Mouse (Mus musculus): ENCODE measurements around the gene Dcun1d1.

The Dcun1d1 gene

GRCm38 (mm10) chr3:35925852-35926251 lies 11.4 kb downstream of the Dcun1d1 start:
- TF ChIP-seq POU5F1 (IDR thresholded peaks at IDR 0.05; ENCODE audit: borderline replicate concordance, low read length) (no peak), NANOG (IDR thresholded peaks at IDR 0.05; ENCODE audit: borderline replicate concordance, low read length) (no peak), CTCF (conservative IDR thresholded peaks at IDR 0.05; ENCODE audit: low read length) (no peak)
- Histone ChIP-seq H3K4me3 (replicated peaks; ENCODE audit: low read length) (no peak overlapping the region), H3K36me3 (ENCODE audit: insufficient read depth, low read length) (no peaks in the 10 kb centered on the region), H3K27me3 (ENCODE audit: insufficient read depth, low read length) (no peaks in the 10 kb centered on the region), H3K9me3 (ENCODE audit: low read length) (no peaks in the 10 kb centered on the region), H3K4me1 (replicated peaks; ENCODE audit: low read depth, low read length) (peaks cover 15% of the 10 kb centered on the region)

- Histone ChIP-seq H3K4me3 (replicated peaks; ENCODE audit: low read length) (no peak overlapping the region), H3K4me1 (replicated peaks; ENCODE audit: low read depth, low read length) (peaks cover 15% of the 10 kb centered on the region), H3K9me3 (ENCODE audit: low read length) (no peaks in the 10 kb centered on the region), H3K27me3 (ENCODE audit: insufficient read depth, low read length) (no peaks in the 10 kb centered on the region), H3K36me3 (ENCODE audit: insufficient read depth, low read length) (no peaks in the 10 kb centered on the region)
- TF ChIP-seq CTCF (conservative IDR thresholded peaks at IDR 0.05; ENCODE audit: low read length) (no peak), NANOG (IDR thresholded peaks at IDR 0.05; ENCODE audit: borderline replicate concordance, low read length) (no peak), POU5F1 (IDR thresholded peaks at IDR 0.05; ENCODE audit: borderline replicate concordance, low read length) (no peak)
Measured at GRCm38 (mm10) chr3:35924007-35924406, 13.2 kb downstream of the Dcun1d1 start.

GRCm38 (mm10) chr3:35923495-35923894 lies 13.8 kb downstream of the Dcun1d1 start:
- Histone ChIP-seq H3K4me1 (replicated peaks; ENCODE audit: low read depth, low read length) (peaks cover 15% of the 10 kb centered on the region), H3K4me3 (replicated peaks; ENCODE audit: low read length) (no peak overlapping the region), H3K9me3 (ENCODE audit: low read length) (no peaks in the 10 kb centered on the region), H3K27me3 (ENCODE audit: insufficient read depth, low read length) (no peaks in the 10 kb centered on the region), H3K36me3 (ENCODE audit: insufficient read depth, low read length) (peaks cover 5% of the 10 kb centered on the region; the same call in 1 of the 2 replicates)
- no peak for TF ChIP-seq NANOG (IDR thresholded peaks at IDR 0.05; ENCODE audit: borderline replicate concordance, low read length)
- TF ChIP-seq POU5F1 (IDR thresholded peaks at IDR 0.05; ENCODE audit: borderline replicate concordance, low read length) = no peak
- no peak for TF ChIP-seq CTCF (conservative IDR thresholded peaks at IDR 0.05; ENCODE audit: low read length)

GRCm38 (mm10) chr3:35922522-35922921 lies 14.7 kb downstream of the Dcun1d1 start:
- H3K9me3 ChIP-seq (ENCODE audit: low read length) = no peaks in the 10 kb centered on the region
- H3K36me3 ChIP-seq (ENCODE audit: insufficient read depth, low read length) = peaks cover 13% of the 10 kb centered on the region
- H3K27me3 ChIP-seq (ENCODE audit: insufficient read depth, low read length) = no peaks in the 10 kb centered on the region
- TF ChIP-seq POU5F1 (IDR thresholded peaks at IDR 0.05; ENCODE audit: borderline replicate concordance, low read length) = no peak
- no peak for TF ChIP-seq CTCF (conservative IDR thresholded peaks at IDR 0.05; ENCODE audit: low read length)
- no peak for TF ChIP-seq NANOG (IDR thresholded peaks at IDR 0.05; ENCODE audit: borderline replicate concordance, low read length)
- no peak overlapping the region for H3K4me3 ChIP-seq (replicated peaks; ENCODE audit: low read length)
- H3K4me1 ChIP-seq (replicated peaks; ENCODE audit: low read depth, low read length) = peaks cover 15% of the 10 kb centered on the region

- no peak overlapping the region for H3K4me3 ChIP-seq (replicated peaks; ENCODE audit: low read length)
- TF ChIP-seq CTCF (conservative IDR thresholded peaks at IDR 0.05; ENCODE audit: low read length) (no peak), POU5F1 (IDR thresholded peaks at IDR 0.05; ENCODE audit: borderline replicate concordance, low read length) (no peak), NANOG (IDR thresholded peaks at IDR 0.05; ENCODE audit: borderline replicate concordance, low read length) (no peak)
- no peaks in the 10 kb centered on the region for H3K27me3 ChIP-seq (ENCODE audit: insufficient read depth, low read length)
- H3K36me3 ChIP-seq (ENCODE audit: insufficient read depth, low read length) = peaks cover 33% of the 10 kb centered on the region
- H3K9me3 ChIP-seq (ENCODE audit: low read length) = peaks cover 10% of the 10 kb centered on the region
- no peaks in the 10 kb centered on the region for H3K4me1 ChIP-seq (replicated peaks; ENCODE audit: low read depth, low read length)
Measured at GRCm38 (mm10) chr3:35918229-35918628, 19.0 kb downstream of the Dcun1d1 start.

GRCm38 (mm10) chr3:35908982-35909680 lies 28.1 kb downstream of the Dcun1d1 start:
- peaks cover 35% of the 10 kb centered on the region for H3K36me3 ChIP-seq (ENCODE audit: insufficient read depth, low read length)
- H3K27me3 ChIP-seq (ENCODE audit: insufficient read depth, low read length) = no peaks in the 10 kb centered on the region

GRCm38 (mm10) chr3:35900555-35901204 lies 36.6 kb downstream of the Dcun1d1 start:
- Histone ChIP-seq H3K4me1 (replicated peaks; ENCODE audit: low read depth, low read length) (no peaks in the 10 kb centered on the region), H3K4me3 (replicated peaks; ENCODE audit: low read length) (no peak overlapping the region), H3K9me3 (ENCODE audit: low read length) (peaks cover 5% of the 10 kb centered on the region), H3K36me3 (ENCODE audit: insufficient read depth, low read length) (peaks cover 23% of the 10 kb centered on the region), H3K27me3 (ENCODE audit: insufficient read depth, low read length) (no peaks in the 10 kb centered on the region)
- TF ChIP-seq POU5F1 (IDR thresholded peaks at IDR 0.05; ENCODE audit: borderline replicate concordance, low read length) = no peak
- no peak for TF ChIP-seq CTCF (conservative IDR thresholded peaks at IDR 0.05; ENCODE audit: low read length)
- TF ChIP-seq NANOG (IDR thresholded peaks at IDR 0.05; ENCODE audit: borderline replicate concordance, low read length) = no peak

More at GRCm38 (mm10) chr3:35908982-35909680, 28.1 kb downstream of the Dcun1d1 start:
- Histone ChIP-seq H3K4me3 (replicated peaks; ENCODE audit: low read length) (no peak overlapping the region), H3K4me1 (replicated peaks; ENCODE audit: low read depth, low read length) (no peaks in the 10 kb centered on the region), H3K9me3 (ENCODE audit: low read length) (peaks cover 44% of the 10 kb centered on the region)
- TF ChIP-seq NANOG (IDR thresholded peaks at IDR 0.05; ENCODE audit: borderline replicate concordance, low read length) (no peak), POU5F1 (IDR thresholded peaks at IDR 0.05; ENCODE audit: borderline replicate concordance, low read length) (no peak), CTCF (conservative IDR thresholded peaks at IDR 0.05; ENCODE audit: low read length) (no peak)

GRCm38 (mm10) chr3:35899109-35899508 lies 38.1 kb downstream of the Dcun1d1 start:
- no peaks in the 10 kb centered on the region for H3K4me1 ChIP-seq (replicated peaks; ENCODE audit: low read depth, low read length)
- H3K27me3 ChIP-seq (ENCODE audit: insufficient read depth, low read length) = no peaks in the 10 kb centered on the region
- TF ChIP-seq POU5F1 (IDR thresholded peaks at IDR 0.05; ENCODE audit: borderline replicate concordance, low read length) = no peak
- TF ChIP-seq NANOG (IDR thresholded peaks at IDR 0.05; ENCODE audit: borderline replicate concordance, low read length) = no peak
- no peak for TF ChIP-seq CTCF (conservative IDR thresholded peaks at IDR 0.05; ENCODE audit: low read length)
- H3K36me3 ChIP-seq (ENCODE audit: insufficient read depth, low read length) = peaks cover 20% of the 10 kb centered on the region
- H3K4me3 ChIP-seq (replicated peaks; ENCODE audit: low read length) = no peak overlapping the region
- H3K9me3 ChIP-seq (ENCODE audit: low read length) = peaks cover 5% of the 10 kb centered on the region
